Mouse (Mus musculus): ENCODE measurements around the gene Ppm1h.

- TF ChIP-seq POLR2A (IDR thresholded peaks at IDR 0.05; ENCODE audit: extremely low read depth, insufficient read depth, low read length): no peak
- no peak for TF ChIP-seq CTCF (IDR thresholded peaks at IDR 0.05; ENCODE audit: extremely low read depth, insufficient read depth, low read length)
Observed at GRCm38 (mm10) chr10:122757727-122758126, 79.2 kb downstream of the Ppm1h start.

Data from cortical plate, adult 2 months (tissue).